Mouse (Mus musculus) stomach, postnatal 0 days (tissue): Measurements from ENCODE around the gene Exosc7. TPM values are rescaled to one million over a fixed set of nuclear protein-coding genes. Genes with fewer than 3 reads are reported as not detected.

ENCODE experiments used
- ATAC-seq: fragments of 200-750 bp; cut with Nextera tagmentation; 2 replicates; pipeline ENCODE4 v1.8.0; 2017; ENCODE audit not compliant: low FRiP score, low TSS enrichment
- DNase-seq: peaks from one replicate; pipeline ENCODE4 v3.0.0-alpha.2; 2016; ENCODE audit warnings: low spot score
- H3K27ac ChIP-seq: fragments of 300-500 bp; sonication (generic); replicated peaks from 2 replicates; pipeline ENCODE4 v1.5.1; 2014; ENCODE audit warnings: mild to moderate bottlenecking, control low read depth
- H3K27me3 ChIP-seq: fragments of 300-500 bp; sonication (generic); 2 replicates; pipeline ENCODE4 v1.6.1; 2014; ENCODE audit warnings: low read length; ENCODE audit not compliant: control insufficient read depth, insufficient read depth
- H3K36me3 ChIP-seq: fragments of 300-500 bp; sonication (generic); 2 replicates; pipeline ENCODE4 v1.6.1; 2014; ENCODE audit warnings: low read length, mixed read lengths; ENCODE audit not compliant: control insufficient read depth, insufficient read depth
- H3K4me1 ChIP-seq: fragments of 300-500 bp; sonication (generic); replicated peaks from 2 replicates; pipeline ENCODE4 v1.6.1; 2014; ENCODE audit warnings: antibody characterized with exemption; ENCODE audit not compliant: control insufficient read depth, insufficient read depth
- H3K4me2 ChIP-seq: fragments of 300-500 bp; sonication (generic); replicated peaks from 2 replicates; pipeline ENCODE4 v1.6.1; 2014; ENCODE audit warnings: low read depth, mild to moderate bottlenecking, control low read depth, moderate library complexity
- H3K4me3 ChIP-seq: fragments of 300-500 bp; sonication (generic); 2 replicates; pipeline ENCODE4 v1.5.1; 2014; ENCODE audit warnings: low read depth, low read length, control low read depth
- H3K9ac ChIP-seq: fragments of 300-500 bp; sonication (generic); 2 replicates; pipeline ENCODE4 v1.6.1; 2014; ENCODE audit warnings: mild to moderate bottlenecking, low read length, control low read depth, mixed read lengths
- H3K9me3 ChIP-seq: fragments of 300-500 bp; sonication (generic); 2 replicates; pipeline ENCODE4 v1.6.1; 2016; ENCODE audit warnings: low read length; ENCODE audit not compliant: control insufficient read depth
- CTCF ChIP-seq: IDR thresholded peaks from 2 replicates; pipeline ENCODE4 v1.5.1; 2016; ENCODE audit warnings: antibody characterized with exemption, low read depth, mild to moderate bottlenecking, moderate library complexity
- EP300 ChIP-seq: optimal IDR thresholded peaks from 2 replicates; pipeline ENCODE3; 2016; ENCODE audit warnings: antibody characterized with exemption
- WGBS: fragments of 180-500 bp; shearing (Covaris S2); extraction: QIAGEN DNeasy Blood & Tissue Kit; methylation state at CpG from one replicate; pipeline ENCODE4 v1.1.7; 2014; 5-methylcytosine and 5-hydroxymethylcytosine counted together
- polyA plus RNA-seq: library from polyadenylated mRNA; unstranded; fragments of >200 nt; fragmentation: Nextera tagmentation; extraction: Ambion mirVana; gene quantifications from 2 replicates; pipeline ENCODE4 v1.2.1, GENCODE M21; 2015

The Exosc7 gene
- polyA plus RNA-seq, 1 experiment from 2014 or later, result 73.5 TPM

DNA sequence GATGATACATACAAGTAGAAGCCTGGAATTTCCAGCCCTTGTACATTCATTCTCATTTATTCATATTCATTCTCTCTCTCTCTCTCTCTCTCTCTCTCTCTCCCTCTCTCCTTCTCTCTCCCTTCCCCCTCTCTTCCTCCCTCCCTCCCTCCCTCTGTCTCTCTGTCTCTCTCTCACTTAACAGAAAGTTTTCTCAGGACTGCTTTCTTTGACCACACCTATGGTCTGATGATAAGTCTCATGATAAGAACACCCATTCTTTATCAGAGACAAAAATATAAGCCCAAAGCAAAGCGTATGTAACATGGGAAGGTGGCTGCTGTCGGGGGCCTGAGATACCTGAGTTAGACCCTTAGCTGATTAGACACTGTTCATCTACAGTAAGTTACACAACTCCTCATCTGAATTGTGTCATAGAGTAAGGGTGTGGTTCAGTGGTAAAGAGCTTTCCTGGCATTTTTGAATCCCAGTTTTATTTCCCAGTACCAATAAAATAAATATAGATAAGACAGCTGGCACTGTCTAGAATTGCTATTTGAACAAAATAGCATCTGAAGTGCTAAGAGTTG lies 11.5 kb downstream of the Exosc7 start:
- no peaks in the 10 kb centered on the region for H3K4me1 ChIP-seq
- H3K36me3 ChIP-seq, result peaks cover 30% of the 10 kb centered on the region
- no peak; the same call in 1 of the 2 replicates for ATAC-seq
- TF ChIP-seq EP300, result no peak
- TF ChIP-seq CTCF, result no peak
- no peaks in the 10 kb centered on the region for H3K27me3 ChIP-seq
- WGBS, result 54% methylated on average over 2 of the region's 2 CpGs
- no peak overlapping the region for H3K4me3 ChIP-seq
- H3K9ac ChIP-seq, result no peak overlapping the region
- H3K9me3 ChIP-seq, result no peaks in the 10 kb centered on the region
- peak overlapping the region; percentile 79 for H3K27ac ChIP-seq
- DNase-seq, result no peak
- H3K4me2 ChIP-seq, result no peak overlapping the region

DNA sequence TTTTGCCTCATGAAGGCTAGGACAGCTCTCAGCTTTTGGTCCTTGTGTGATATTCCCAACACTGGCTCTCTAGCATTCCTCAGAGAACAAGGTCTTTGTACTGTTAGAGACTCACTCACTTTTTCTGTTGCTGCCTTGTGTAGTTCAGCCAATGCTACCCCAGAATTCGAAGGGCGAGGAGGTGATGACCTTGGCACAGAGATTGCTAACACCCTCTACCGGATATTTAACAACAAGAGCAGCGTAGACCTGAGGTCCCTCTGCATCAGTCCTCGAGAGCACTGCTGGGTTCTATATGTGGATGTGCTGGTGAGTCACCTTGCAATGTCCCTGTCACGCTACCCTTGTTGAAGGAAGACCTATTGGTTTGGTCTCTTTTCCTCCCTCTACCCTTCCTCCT lies 14.6 kb downstream of the Exosc7 start:
- no peak overlapping the region for H3K4me2 ChIP-seq
- no peak for DNase-seq
- WGBS, result 92% methylated on average over 6 of the region's 6 CpGs

DNA sequence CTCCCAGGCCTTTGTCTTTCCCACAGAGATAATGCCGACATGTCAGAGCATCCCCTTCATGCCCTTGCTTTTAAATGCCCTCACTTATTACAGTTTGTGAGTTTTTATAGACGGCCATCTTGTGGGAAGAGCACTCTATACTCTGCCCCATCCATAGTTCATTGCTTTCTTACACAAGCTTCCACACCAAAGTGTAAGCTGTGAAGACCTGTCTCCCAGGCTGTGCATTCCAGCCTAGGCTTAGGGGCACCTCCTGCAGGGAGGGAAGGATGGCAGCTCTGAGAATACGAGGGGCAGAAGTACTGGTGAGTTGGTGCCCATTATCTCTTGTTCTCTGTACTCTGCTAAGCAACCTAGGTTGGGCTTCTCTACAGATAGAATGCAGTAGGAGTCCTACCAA lies 20.0 kb downstream of the Exosc7 start:
- no peaks in the 10 kb centered on the region for H3K27me3 ChIP-seq
- no peak overlapping the region for H3K9ac ChIP-seq
- no peak overlapping the region for H3K27ac ChIP-seq
- no peak overlapping the region for H3K4me2 ChIP-seq
- TF ChIP-seq EP300 (no peak), CTCF (no peak)
- no peaks in the 10 kb centered on the region for H3K4me1 ChIP-seq
- WGBS, result 92% methylated on average over 3 of the region's 3 CpGs
- no peaks in the 10 kb centered on the region for H3K9me3 ChIP-seq
- ATAC-seq, result no peak
- DNase-seq, result no peak
- peaks cover 44% of the 10 kb centered on the region for H3K36me3 ChIP-seq
- no peak overlapping the region for H3K4me3 ChIP-seq

More for the DNA sequence above, 14.6 kb downstream of the Exosc7 start:
- Histone ChIP-seq H3K4me1 (no peaks in the 10 kb centered on the region), H3K9me3 (no peaks in the 10 kb centered on the region), H3K9ac (no peak overlapping the region), H3K27ac (no peak overlapping the region), H3K36me3 (peaks cover 41% of the 10 kb centered on the region), H3K4me3 (no peak overlapping the region), H3K27me3 (no peaks in the 10 kb centered on the region)
- TF ChIP-seq CTCF (no peak), EP300 (no peak)
- no peak for ATAC-seq

DNA sequence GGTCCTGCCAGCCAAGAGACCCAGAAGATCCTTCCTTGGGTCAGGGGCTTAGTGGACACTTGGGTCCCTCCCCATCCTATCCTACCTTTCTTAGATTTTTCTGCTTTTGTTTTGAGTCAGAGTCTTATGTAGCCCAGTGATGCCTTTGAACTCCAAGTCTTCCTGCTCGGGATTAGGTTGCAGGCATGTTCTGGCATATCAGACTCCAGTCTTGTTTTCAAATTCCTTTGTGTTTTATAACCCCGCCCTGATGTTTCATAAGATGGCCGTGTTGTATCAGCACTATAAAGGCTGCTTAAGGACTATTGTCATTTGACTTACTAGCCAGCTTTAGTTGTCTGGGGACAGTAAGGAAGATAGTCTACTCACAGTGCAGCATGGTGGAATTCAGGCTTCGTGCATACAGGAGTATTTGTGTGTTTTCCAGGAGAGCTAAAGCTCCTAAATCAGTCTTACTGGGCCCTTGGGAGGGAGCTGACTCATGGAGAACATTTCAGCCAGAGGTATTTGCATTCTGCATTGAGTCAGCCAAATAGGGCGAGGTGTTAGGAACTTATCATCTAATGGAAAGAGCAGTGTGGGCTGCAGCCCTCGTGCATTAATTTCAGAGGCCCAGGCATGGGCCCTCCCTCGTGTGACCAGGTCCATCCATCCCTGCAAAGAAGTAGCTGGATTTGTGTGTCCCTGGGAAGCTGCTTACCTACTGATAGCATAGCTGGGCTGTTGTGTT lies 24.1 kb downstream of the Exosc7 start:
- ATAC-seq (peak; percentile 67), DNase-seq (peak; percentile 34)
- Histone ChIP-seq H3K27me3 (no peaks in the 10 kb centered on the region), H3K4me2 (no peak overlapping the region), H3K36me3 (peaks cover 27% of the 10 kb centered on the region), H3K27ac (peak overlapping the region; percentile 82), H3K9me3 (no peaks in the 10 kb centered on the region), H3K9ac (no peak overlapping the region), H3K4me3 (no peak overlapping the region), H3K4me1 (0 out of 2 replicates have a peak, but pooled peaks cover 3% of the 10 kb centered on the region)
- TF ChIP-seq CTCF, result no peak
- peak; percentile 35 for TF ChIP-seq EP300
- WGBS, result 42% methylated on average over 7 of the region's 7 CpGs

DNA sequence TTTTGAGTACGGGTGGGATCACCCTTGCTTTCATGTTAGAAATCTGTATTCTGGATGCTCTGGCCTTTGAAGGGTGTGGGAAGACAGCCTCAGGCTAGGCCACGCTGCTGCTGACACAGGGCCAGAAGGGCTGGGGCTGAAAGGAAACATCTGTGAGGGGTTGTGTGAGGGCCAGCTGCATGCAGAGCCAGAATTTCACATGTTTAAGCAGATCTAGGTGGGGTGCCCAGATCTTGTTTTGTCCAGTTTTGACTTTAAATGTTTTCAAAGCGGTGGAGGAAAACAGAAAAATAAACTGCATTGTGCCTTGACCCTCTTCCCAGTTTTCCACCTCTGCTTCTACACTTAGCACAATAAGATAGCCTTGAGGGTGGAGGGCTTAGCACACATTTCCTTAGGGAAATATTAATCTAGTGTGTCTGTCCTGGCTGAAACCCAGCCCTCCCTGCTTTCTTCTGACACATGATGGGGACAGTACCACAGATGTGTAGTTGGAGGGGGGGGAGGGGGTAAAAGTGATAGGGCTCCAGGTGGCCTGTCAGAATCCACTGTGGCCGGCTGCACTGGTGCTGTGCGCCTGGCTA lies 26.0 kb downstream of the Exosc7 start:
- DNase-seq (peak; percentile 40), ATAC-seq (peak; percentile 67; the same call in 1 of the 2 replicates)
- peaks cover 14% of the 10 kb centered on the region for H3K36me3 ChIP-seq
- 0 out of 2 replicates have a peak, but pooled peaks cover 3% of the 10 kb centered on the region for H3K4me1 ChIP-seq
- no peaks in the 10 kb centered on the region for H3K27me3 ChIP-seq
- H3K9ac ChIP-seq, result no peak overlapping the region
- TF ChIP-seq CTCF, result no peak
- TF ChIP-seq EP300, result peak; percentile 48
- H3K4me3 ChIP-seq, result no peak overlapping the region
- WGBS, result 50% methylated on average over 5 of the region's 5 CpGs
- no peak overlapping the region for H3K4me2 ChIP-seq
- no peaks in the 10 kb centered on the region for H3K9me3 ChIP-seq
- peak overlapping the region; percentile 82 for H3K27ac ChIP-seq
